Mouse (Mus musculus) cerebellum, adult 2 months (tissue): ENCODE results near the gene Ssr2. TPM values are rescaled to one million over a fixed set of nuclear protein-coding genes. Genes with fewer than 3 reads are reported as not detected.
A peak's percentile ranks its signal among the peaks of the same experiment; 100 is the strongest.

Source experiments
- DNase-seq, 2 experiments: peaks; one replicate each; pipeline ENCODE4 v3.0.0; 2021
- H3K27ac ChIP-seq: fragments of 200-500 bp; 2 replicates; pipeline ENCODE4 v1.5.1; 2012; ENCODE audit warnings: low read length, control low read depth, inconsistent platforms; ENCODE audit not compliant: insufficient read depth
- H3K27me3 ChIP-seq: fragments of 200-500 bp; 2 replicates; pipeline ENCODE4 v1.6.1; 2012; ENCODE audit warnings: inconsistent platforms, mild to moderate bottlenecking, low read length, moderate library complexity; ENCODE audit not compliant: control insufficient read depth, insufficient read depth
- H3K4me1 ChIP-seq: fragments of 200-500 bp; 2 replicates; pipeline ENCODE4 v1.6.1; 2011; ENCODE audit warnings: low read length; ENCODE audit not compliant: control insufficient read depth, insufficient read depth
- H3K4me3 ChIP-seq: fragments of 200-500 bp; replicated peaks from 2 replicates; pipeline ENCODE3; 2011; ENCODE audit warnings: mild to moderate bottlenecking, low read depth, low read length, control low read depth; ENCODE audit not compliant: insufficient read depth
- CTCF ChIP-seq: fragments of 200-500 bp; IDR thresholded peaks from 2 replicates; pipeline ENCODE4 v1.5.1; 2011; ENCODE audit warnings: low read depth, mild to moderate bottlenecking, control low read depth, low read length, moderate library complexity, borderline replicate concordance; ENCODE audit not compliant: insufficient read depth
- POLR2A ChIP-seq: fragments of 200-500 bp; IDR thresholded peaks from 2 replicates; pipeline ENCODE4 v1.6.1; 2011; ENCODE audit warnings: low read length, control low read depth, borderline replicate concordance; ENCODE audit not compliant: insufficient read depth
- WGBS: fragments of 180-500 bp; shearing (Covaris S2); methylation state at CpG from one replicate; pipeline ENCODE4 v1.1.7; 2018; 5-methylcytosine and 5-hydroxymethylcytosine counted together
- polyA plus RNA-seq: library from polyadenylated mRNA; depleted of rRNA; stranded (reverse); fragments of >200 nt; gene quantifications from 2 replicates; pipeline ENCODE4 v1.2.3, GENCODE M21; 2012

Ssr2 gene
- polyA plus RNA-seq, 1 experiment, result 141 TPM

- peaks cover 15% of the 10 kb centered on the region for H3K4me1 ChIP-seq
- H3K27me3 ChIP-seq, result no peaks in the 10 kb centered on the region
- H3K27ac ChIP-seq, result peak overlapping the region; percentile 96
- TF ChIP-seq POLR2A (no peak), CTCF (no peak)
- peak overlapping the region; percentile 88 for H3K4me3 ChIP-seq
- peak in 1 of 2 experiments; percentile 32 for DNase-seq
- 15% methylated on average over 3 of the region's 3 CpGs for WGBS
Measured at GRCm38 (mm10) chr3:88616951-88617500, 41.4 kb downstream of the Ssr2 start.

GRCm38 (mm10) chr3:88618074-88618871 is 42.6 kb downstream of the Ssr2 start:
- Histone ChIP-seq H3K27ac (peak overlapping the region; percentile 93), H3K4me3 (peak overlapping the region; percentile 62), H3K4me1 (peaks cover 15% of the 10 kb centered on the region), H3K27me3 (no peaks in the 10 kb centered on the region)
- peak in 1 of 2 experiments; percentile 59 for DNase-seq
- TF ChIP-seq POLR2A (0 out of 2 replicates have a peak, but pooled peaks have one; percentile 14), CTCF (no peak)
- WGBS, result 23% methylated on average over 8 of the region's 8 CpGs

DNA sequence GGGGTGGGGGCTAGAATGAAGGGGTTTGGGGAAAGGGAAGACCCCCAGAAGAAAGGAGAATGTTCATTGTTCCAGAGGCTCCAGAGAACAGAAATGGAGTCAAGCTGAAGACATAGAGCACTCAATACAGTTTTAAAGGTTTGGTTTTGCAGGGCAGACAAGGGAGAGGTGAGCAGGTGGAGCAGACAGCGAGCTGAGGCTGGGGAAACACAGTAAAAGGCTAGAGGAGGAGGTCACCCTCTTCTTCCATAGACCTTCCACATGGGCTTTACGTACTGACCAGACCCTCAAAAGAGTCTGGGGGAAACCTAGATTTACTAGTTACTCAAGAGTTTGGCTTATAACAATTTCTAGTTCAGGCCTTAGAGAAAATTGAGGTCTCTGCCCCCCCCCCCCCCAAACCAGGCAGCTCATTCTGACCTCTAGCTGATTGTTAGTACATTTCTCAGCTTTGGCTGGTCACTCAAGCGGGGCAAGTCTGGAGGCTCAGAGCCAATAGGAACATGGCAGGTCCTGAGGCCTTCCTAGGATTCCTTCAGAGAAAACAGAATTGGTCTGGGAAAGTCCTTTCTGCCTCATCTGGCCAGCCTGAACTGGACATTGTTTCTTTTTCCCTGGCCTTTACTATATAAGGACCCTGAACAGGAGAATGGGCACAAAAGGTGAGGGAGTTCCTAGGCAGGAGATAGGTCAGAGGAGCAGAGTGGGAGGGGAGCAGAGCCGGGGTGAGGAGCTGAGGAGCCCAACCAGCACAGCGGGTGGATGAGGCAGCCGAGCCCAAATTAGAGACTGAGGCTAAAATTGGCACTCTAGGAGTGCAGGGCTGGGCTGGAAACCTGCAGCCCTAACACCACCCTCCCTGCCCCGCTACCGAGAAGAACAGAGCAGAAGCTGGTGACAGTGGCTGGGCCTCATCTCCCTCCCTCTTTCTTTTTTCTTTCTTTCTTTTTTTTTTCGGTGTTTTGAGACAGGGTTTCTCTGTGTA is 43.7 kb downstream of the Ssr2 start:
- WGBS, result 20% methylated on average over 9 of the region's 9 CpGs
- TF ChIP-seq CTCF (no peak), POLR2A (peak; percentile 40; the same call in 1 of the 2 replicates)
- Histone ChIP-seq H3K27me3 (no peaks in the 10 kb centered on the region), H3K27ac (peak overlapping the region; percentile 19), H3K4me3 (peak overlapping the region; percentile 85), H3K4me1 (peaks cover 18% of the 10 kb centered on the region)
- DNase-seq, result peak; percentile 79 to 88

DNA sequence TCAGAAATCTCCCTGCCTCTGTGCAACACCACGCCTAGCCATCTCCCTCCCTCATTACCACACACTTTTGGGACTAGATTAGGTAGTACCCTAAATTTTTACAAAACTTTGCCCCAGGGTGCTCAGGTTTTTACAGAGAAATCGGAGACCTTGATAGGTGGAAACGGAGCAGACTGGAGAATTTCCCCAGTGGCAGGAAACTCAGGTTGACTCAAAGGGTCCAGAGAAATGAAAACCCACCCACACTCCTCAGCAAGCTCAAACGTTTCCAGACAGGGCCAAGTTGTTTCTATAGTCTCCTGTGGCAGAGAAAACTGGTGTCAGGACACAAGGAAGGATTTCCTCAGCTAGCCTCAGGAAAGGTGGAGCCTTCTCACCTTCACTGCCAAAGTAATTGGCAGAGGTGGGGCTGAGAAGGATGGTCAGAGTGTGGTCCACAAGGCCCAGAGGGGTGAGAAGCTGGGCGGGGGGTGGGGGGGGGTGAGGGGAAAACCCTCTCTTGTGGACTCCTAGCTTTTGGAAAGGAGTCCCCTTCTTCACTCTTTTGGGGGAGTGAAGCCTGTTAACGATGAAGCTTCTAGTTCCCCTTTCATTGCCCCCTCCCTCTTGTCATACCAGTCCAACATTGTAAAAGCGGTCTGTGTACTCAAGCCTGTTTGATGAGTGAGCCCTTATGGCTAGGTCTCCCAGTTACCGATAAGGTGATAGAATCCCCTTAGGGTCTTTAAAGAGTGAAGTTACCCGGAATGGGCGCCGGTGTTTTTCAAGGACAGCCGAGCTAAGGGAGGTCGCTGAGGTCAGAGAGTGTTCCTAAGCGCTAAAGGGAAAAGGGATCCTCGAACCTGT is 44.7 kb downstream of the Ssr2 start:
- TF ChIP-seq CTCF, result no peak
- 0 out of 2 replicates have a peak, but pooled peaks have one; percentile 4 for TF ChIP-seq POLR2A
- Histone ChIP-seq H3K27ac (peak overlapping the region; percentile 84), H3K4me1 (peaks cover 15% of the 10 kb centered on the region; the same call in 1 of the 2 replicates), H3K27me3 (no peaks in the 10 kb centered on the region), H3K4me3 (peak overlapping the region; percentile 85)
- WGBS, result 10% methylated on average over 15 of the region's 15 CpGs
- no peak for DNase-seq

DNA sequence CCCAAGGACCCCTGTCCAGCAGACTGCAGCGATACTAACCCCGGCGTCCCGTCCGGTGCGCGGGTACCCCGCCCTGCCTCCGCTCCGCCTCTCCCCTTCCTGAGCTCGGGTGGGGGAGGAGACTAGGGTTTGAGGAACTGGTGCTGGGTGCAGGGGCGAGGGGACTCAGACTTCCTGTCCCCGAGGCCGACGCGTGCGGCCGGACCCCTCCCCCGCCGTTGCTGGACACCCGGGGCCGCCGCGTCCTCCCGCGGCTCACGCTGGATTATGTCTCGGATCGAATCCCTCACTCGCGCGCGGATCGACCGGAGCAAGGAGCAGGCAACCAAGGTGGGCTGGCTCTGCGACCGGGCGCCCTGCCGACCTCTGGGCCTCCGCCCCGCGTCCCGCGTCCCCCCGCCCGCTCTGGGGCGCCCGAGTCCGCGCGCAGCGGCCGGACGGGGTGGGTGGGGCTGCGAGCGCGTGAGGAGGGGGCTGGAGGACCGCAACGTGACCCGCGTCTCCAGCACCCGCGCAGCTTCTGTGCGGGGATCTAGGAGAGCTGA is 45.4 kb downstream of the Ssr2 start:
- peak overlapping the region; percentile 85 for H3K4me3 ChIP-seq
- TF ChIP-seq CTCF, result no peak
- peak; percentile 45; the same call in 1 of the 2 replicates for TF ChIP-seq POLR2A
- peak overlapping the region; percentile 84 for H3K27ac ChIP-seq
- DNase-seq, result peak; percentile 77 to 78
- no peaks in the 10 kb centered on the region for H3K27me3 ChIP-seq
- peaks cover 22% of the 10 kb centered on the region for H3K4me1 ChIP-seq
- whole genome bisulfite sequencing, result under 1% methylated on average over 64 of the region's 64 CpGs

DNA sequence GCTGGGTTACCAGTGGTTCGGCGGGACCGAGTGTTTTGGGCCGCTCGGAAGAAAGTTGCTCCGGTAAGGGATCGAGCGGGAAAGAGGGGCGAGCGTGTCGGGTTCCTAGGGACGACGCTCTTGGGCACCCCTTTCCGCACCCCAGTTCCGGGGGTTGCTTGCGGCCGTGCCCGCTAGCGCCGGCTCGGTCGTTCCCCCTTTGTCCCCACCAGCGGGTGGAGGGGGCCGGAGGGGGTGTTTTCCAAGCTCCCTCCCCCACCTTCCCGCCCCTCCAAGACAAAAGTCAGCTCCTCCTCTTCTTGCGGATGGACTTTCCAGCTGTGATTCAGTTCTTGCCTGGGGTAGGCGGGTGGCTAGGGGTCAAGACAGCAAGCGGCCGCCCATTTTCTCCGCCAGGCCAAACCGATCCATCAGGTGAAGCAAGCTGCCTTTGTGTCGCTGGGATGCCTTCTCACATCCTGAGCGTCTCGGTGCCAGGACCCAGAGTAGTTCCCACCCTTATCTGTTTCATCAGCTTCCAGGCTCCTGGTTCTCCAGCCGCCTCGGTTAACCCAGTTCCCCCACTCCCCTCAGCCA is 45.9 kb downstream of the Ssr2 start:
- peak; percentile 61 to 65 for DNase-seq
- Histone ChIP-seq H3K4me1 (peaks cover 24% of the 10 kb centered on the region), H3K4me3 (peak overlapping the region; percentile 85), H3K27ac (peak overlapping the region; percentile 84), H3K27me3 (no peaks in the 10 kb centered on the region)
- under 1% methylated on average over 36 of the region's 36 CpGs for WGBS
- TF ChIP-seq CTCF, result no peak
- no peak for TF ChIP-seq POLR2A
